Mouse (Mus musculus) spleen, adult 2 months (tissue): ENCODE data around the gene Ptprj. TPM values are rescaled to one million over a fixed set of nuclear protein-coding genes. Genes with fewer than 3 reads are reported as not detected.
A peak's percentile ranks its signal among the peaks of the same experiment; 100 is the strongest.

ENCODE experiments used
- DNase-seq, 2 experiments: peaks; one replicate each; pipeline versions ENCODE4 v3.0.0 to v3.0.0-alpha.2; 2012 to 2021; ENCODE audit warnings: low spot score in 2 of 2, low read depth in 1 of 2
- H3K27ac ChIP-seq: fragments of 200-500 bp; 2 replicates; pipeline ENCODE4 v1.5.1; 2012; ENCODE audit warnings: low read length, inconsistent platforms; ENCODE audit not compliant: insufficient read depth
- H3K27me3 ChIP-seq: fragments of 200-500 bp; 2 replicates; pipeline ENCODE4 v1.6.1; 2012; ENCODE audit warnings: mild to moderate bottlenecking, moderate library complexity, low read length, inconsistent platforms; ENCODE audit not compliant: control insufficient read depth, insufficient read depth
- H3K36me3 ChIP-seq: fragments of 200-500 bp; 2 replicates; pipeline ENCODE4 v1.6.1; 2012; ENCODE audit warnings: mild to moderate bottlenecking, low read length, inconsistent platforms; ENCODE audit not compliant: control insufficient read depth, insufficient read depth
- H3K4me1 ChIP-seq: fragments of 200-500 bp; 2 replicates; pipeline ENCODE4 v1.6.1; 2011; ENCODE audit warnings: inconsistent platforms; ENCODE audit not compliant: control insufficient read depth, insufficient read depth, insufficient read length
- H3K4me3 ChIP-seq: fragments of 200-500 bp; 2 replicates; pipeline ENCODE4 v1.5.1; 2011; ENCODE audit warnings: mild to moderate bottlenecking, inconsistent platforms; ENCODE audit not compliant: insufficient read depth, insufficient read length; ENCODE audit errors: extremely low read depth
- CTCF ChIP-seq: fragments of 200-500 bp; IDR thresholded peaks from 2 replicates; pipeline ENCODE4 v1.5.1; 2011; ENCODE audit warnings: mild to moderate bottlenecking, inconsistent platforms; ENCODE audit not compliant: insufficient read depth, insufficient read length, insufficient replicate concordance; ENCODE audit errors: extremely low read depth
- POLR2A ChIP-seq: fragments of 200-500 bp; IDR thresholded peaks from 2 replicates; pipeline ENCODE4 v1.6.1; 2011; ENCODE audit warnings: low read depth, low read length, inconsistent platforms
- WGBS: fragments of 180-500 bp; shearing (Covaris S2); methylation state at CpG from one replicate; pipeline ENCODE4 v1.1.7; 2018; 5-methylcytosine and 5-hydroxymethylcytosine counted together
- polyA plus RNA-seq: library from polyadenylated mRNA; depleted of rRNA; stranded (reverse); fragments of >200 nt; gene quantifications from 2 replicates; pipeline ENCODE4 v1.2.3, GENCODE M21; 2012

Ptprj gene
- polyA plus RNA-seq, 1 experiment: 21.0 TPM

DNA sequence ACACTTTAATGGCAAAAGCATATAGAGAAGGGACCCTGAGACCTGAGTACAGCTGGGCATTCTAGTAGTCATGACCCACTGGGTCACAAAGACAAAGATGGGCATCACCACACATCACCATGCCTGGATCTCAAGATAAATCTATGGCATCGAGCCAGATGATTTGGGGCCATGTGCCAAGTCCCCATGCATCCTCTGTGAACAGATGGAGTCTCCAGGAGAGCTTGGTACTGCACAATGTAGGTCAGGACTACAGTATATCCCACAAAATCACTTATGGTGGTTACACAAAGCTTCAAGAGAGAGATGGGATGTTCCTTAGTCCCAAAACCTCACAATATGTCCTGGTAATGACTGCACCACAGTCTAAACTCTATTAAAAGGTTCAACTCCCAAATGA, 81.4 kb downstream of the Ptprj start:
- H3K36me3 ChIP-seq: no peaks in the 10 kb centered on the region
- no peak for DNase-seq
- no peaks in the 10 kb centered on the region for H3K27me3 ChIP-seq
- TF ChIP-seq POLR2A (no peak), CTCF (no peak)
- WGBS: 70% methylated on average over 1 of the region's 1 CpGs
- H3K4me3 ChIP-seq: no peak overlapping the region
- H3K27ac ChIP-seq: no peak overlapping the region
- peaks cover 18% of the 10 kb centered on the region for H3K4me1 ChIP-seq

DNA sequence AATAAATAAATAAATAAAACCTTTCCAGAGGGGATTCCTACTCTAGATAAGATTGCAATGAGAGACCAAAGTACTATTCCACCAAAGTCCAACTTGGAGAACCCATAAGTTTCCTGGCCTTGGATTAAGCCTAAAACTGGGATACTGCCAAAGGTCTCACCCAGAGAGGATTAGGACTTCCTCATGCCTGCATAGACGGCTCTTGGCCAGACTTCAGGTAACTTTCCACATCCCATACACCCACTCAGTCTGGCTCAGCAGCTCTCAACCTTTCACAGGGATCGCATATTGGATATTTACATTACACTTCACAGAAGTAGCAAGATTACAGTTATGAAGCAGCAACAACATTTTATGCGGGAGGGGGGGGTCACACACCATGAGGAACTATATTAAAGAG, 82.9 kb downstream of the Ptprj start:
- H3K27ac ChIP-seq: no peak overlapping the region
- 79% methylated on average over 3 of the region's 3 CpGs for WGBS
- H3K36me3 ChIP-seq: no peaks in the 10 kb centered on the region
- no peak overlapping the region for H3K4me3 ChIP-seq
- no peak for TF ChIP-seq CTCF
- TF ChIP-seq POLR2A: no peak
- no peaks in the 10 kb centered on the region for H3K27me3 ChIP-seq
- peaks cover 12% of the 10 kb centered on the region; the same call in 1 of the 2 replicates for H3K4me1 ChIP-seq
- no peak for DNase-seq

DNA sequence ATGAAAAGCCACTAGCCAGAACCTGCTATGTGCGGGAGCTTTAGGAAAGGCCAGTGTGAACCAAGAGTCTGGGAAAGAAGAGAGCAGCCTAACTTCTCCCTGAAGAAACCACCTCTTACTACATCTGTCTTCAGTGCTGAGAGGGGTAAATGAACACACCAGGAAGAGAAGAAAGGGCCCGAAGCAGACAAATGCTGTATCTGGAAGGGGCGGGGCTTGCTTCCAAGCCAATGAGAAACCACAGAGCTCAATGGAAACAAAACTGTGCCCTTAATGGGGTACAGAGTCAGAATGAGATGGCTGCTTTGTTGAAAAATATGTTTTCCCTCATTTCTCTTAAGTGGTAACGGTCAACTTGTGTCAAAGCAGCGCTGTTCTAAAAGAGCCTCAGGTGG, 83.8 kb downstream of the Ptprj start:
- Histone ChIP-seq H3K36me3 (no peaks in the 10 kb centered on the region), H3K4me1 (peaks cover 6% of the 10 kb centered on the region; the same call in 1 of the 2 replicates), H3K27ac (no peak overlapping the region), H3K27me3 (no peaks in the 10 kb centered on the region), H3K4me3 (no peak overlapping the region)
- TF ChIP-seq POLR2A (no peak), CTCF (no peak)
- DNase-seq: no peak
- WGBS: 73% methylated on average over 5 of the region's 5 CpGs

DNA sequence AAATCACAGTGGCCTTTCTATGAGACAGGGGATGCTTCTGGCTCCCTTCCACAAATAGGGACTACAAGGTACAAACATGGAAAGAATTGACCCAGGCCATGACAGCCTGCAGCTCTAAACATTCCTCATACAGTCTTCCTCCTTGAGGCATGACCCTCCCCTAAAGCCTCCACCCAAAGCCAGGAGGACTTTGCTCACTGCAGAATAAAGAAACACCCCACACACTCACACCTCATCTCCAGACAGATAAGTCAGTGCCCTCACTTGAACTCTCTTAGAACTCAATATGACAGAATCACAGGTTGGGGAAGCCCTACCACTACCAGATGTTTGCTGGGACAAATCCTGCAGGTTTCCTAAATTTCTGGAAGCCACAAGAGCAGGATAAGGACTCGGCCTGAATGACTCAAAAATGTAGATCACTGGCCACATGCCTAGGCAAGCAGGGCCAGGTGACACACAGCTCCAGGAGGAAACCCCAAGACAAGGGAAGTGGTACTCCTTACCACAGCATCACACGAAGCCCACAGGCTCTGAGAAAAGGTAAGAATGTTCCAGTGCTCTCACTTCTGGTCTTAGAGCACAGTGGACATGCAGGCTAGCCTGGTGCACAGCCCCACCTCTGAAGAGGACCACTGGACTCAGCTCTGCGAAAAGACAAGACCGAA, 84.3 kb downstream of the Ptprj start:
- H3K4me3 ChIP-seq: no peak overlapping the region
- DNase-seq: no peak
- no peak overlapping the region for H3K27ac ChIP-seq
- H3K4me1 ChIP-seq: peaks cover 9% of the 10 kb centered on the region; the same call in 1 of the 2 replicates
- no peaks in the 10 kb centered on the region for H3K36me3 ChIP-seq
- no peaks in the 10 kb centered on the region for H3K27me3 ChIP-seq
- whole genome bisulfite sequencing: 48% methylated on average over 4 of the region's 4 CpGs
- TF ChIP-seq POLR2A (no peak), CTCF (no peak)

DNA sequence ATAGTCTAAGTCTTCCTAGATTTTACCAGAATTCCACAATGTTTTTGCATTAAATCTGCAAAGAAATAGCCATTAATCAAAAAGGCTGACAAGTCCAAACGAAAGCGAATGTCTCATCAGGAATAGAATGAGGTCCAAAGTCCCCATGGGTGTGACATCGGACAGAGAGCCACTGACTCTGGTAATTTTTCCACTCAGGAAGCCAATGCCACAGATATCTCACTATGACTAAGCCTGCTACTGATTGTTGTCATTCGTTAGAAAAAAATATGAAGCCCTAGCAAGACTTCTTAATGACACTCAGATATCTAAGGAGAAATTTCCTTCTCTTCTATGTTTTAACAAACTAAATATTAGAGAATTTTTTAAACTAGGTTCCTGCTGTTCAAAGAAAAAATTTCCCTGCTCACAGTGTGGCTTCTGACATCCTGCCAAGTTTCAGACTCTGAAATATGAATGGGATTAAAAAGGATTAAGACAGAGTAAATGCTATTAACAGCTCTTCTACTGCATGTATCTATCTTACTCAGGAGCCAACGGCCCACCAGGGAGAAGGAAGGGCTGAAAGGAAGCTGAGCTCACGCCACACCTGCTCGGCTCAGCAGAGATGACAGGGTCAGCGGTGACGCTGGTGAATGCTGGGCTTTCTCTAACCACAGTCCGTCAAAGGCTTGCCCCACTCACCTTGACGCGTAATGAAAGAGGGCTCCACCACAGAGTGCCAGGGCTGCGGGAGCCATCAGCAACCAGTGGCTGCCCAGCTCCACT, 90.0 kb downstream of the Ptprj start:
- H3K4me3 ChIP-seq: no peak overlapping the region
- 20% methylated on average over 13 of the region's 13 CpGs for WGBS
- no peak for TF ChIP-seq POLR2A
- no peak for TF ChIP-seq CTCF
- no peaks in the 10 kb centered on the region for H3K27me3 ChIP-seq
- DNase-seq: no peak
- peaks cover 33% of the 10 kb centered on the region; the same call in 1 of the 2 replicates for H3K4me1 ChIP-seq
- H3K36me3 ChIP-seq: no peaks in the 10 kb centered on the region
- H3K27ac ChIP-seq: no peak overlapping the region; the same call in 1 of the 2 replicates

DNA sequence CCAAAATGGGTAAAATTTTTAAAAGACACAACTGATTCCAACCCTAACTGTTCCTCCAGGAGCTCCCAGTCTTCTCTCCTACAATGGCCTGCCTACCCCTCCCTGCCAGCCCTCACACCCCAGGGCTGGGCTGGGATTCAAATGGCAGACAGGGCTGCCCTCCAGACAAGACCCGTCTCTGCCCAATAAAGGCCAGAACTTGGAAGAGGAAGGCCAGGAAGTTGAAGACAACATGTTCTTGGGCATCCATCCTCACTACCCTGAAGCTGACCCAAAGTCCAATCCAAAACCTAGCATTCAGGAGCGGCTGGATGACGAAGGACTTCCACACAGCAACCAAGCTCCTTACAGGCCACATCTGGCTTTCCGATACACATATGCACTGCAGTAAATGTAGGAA, 90.6 kb downstream of the Ptprj start:
- TF ChIP-seq CTCF: no peak
- TF ChIP-seq POLR2A: no peak
- H3K36me3 ChIP-seq: no peaks in the 10 kb centered on the region
- DNase-seq: no peak
- peaks cover 35% of the 10 kb centered on the region; the same call in 1 of the 2 replicates for H3K4me1 ChIP-seq
- no peak overlapping the region for H3K4me3 ChIP-seq
- H3K27me3 ChIP-seq: no peaks in the 10 kb centered on the region
- peak overlapping the region; percentile 58 for H3K27ac ChIP-seq
- 89% methylated on average over 4 of the region's 4 CpGs for WGBS
